Comparison of ENCODE assay signal across 11 mouse cellular contexts in genomic region chr12:73402851-73403665, GRCm38 (mm10).
DNase-seq lines count a peak whose midpoint lies in the region.
"Had no signal": no experiment of that assay in that cellular context is flagged by ENCODE, and none has a peak within 500 bp of the region (broad histone marks: within the 10 kb centered on the region; RNA-seq: fewer than 3 reads in every experiment).

No protein-coding gene starts in this region.

- intact Hi-C loops in heart, postnatal 10 days (cut with DNase I), result loop anchor here (5.0 kb wide), 1 partner anchor 76 kb away; no protein-coding TSS in a partner anchor
- intact Hi-C loops in left cerebral cortex, postnatal 25 days (cut with DNase I), result no loop called here

- DNase-seq in thymus, postnatal 4 days, result peak; percentile 18
- DNase-seq in thymus, postnatal 10 days (ENCODE audit: low spot score in 2 of 2), result no peak
- peak; percentile 48 for DNase-seq in heart, adult 8-10 months (ENCODE audit: low spot score)
- peak; percentile 56 to 70 for DNase-seq in heart, postnatal 10 days
- no peak for DNase-seq in neural tube, embryonic 10.5 days (ENCODE audit: extremely low spot score, low spot score)
- no peak for DNase-seq in frontal cortex, postnatal 36 days (ENCODE audit: low spot score in 2 of 2)
- DNase-seq in left cerebral cortex, postnatal 25 days (ENCODE audit: low spot score in 2 of 2), result no peak
- DNase-seq: cerebellum, postnatal 14 days; kidney, postnatal 14 days; liver, embryonic 13.5 days; lung, postnatal 14 days had no signal

Comparison
In these comparisons a context has a peak if more than half of its experiments do, and no peak if none do; other contexts are left out.
1. DNase-seq: peak in thymus, postnatal 4 days (single experiment), heart, adult 8-10 months (single experiment) and heart, postnatal 10 days (2 of 2); none in thymus, postnatal 10 days (0 of 2), neural tube, embryonic 10.5 days (single experiment), frontal cortex, postnatal 36 days (0 of 2) and left cerebral cortex, postnatal 25 days (0 of 2).